9 mouse cellular contexts compared by ENCODE assay signal in the genomic region with DNA sequence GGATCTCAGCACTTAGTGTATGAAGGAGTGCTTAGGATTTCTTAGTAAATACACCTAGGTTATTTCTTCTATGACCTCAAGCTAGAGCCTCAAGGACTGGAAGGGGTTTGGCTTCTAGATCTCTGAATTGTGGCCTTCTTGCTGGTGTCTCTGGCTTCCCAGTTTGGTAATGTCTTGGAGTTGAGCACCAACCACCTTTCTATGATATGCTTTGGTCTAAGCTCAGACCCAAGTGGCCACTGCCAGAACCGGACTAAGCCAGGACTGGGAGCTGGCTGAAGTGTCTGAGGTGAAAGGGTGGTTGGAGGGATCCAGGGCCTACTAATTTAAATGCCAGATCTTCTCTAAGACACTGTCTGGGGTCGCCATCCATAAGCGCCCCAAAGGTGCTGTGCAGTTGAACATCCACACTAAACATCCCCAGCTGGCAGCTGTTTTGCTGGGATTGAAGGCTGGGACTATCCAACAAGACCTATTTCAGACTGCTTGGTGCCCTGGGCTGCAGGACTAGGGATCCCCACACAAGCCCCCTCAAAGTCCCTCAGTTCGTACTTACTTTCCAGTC. TPM values are rescaled to one million over a fixed set of nuclear protein-coding genes. Genes with fewer than 3 reads are reported as not detected.
DNase-seq lines count a peak whose midpoint lies in the region; ATAC-seq and TF ChIP-seq lines count a peak whose summit lies in the region.
"Had no signal": no experiment of that assay in that cellular context is flagged by ENCODE, and none has a peak within 500 bp of the region (broad histone marks: within the 10 kb centered on the region; RNA-seq: fewer than 3 reads in every experiment).

No protein-coding gene starts in this region.

- TF ChIP-seq CTCF in brain, embryonic 14.5 days (IDR thresholded peaks at IDR 0.05; ENCODE audit: borderline replicate concordance, extremely low read depth, insufficient read depth, insufficient read length), result no peak

- no peaks in the 10 kb centered on the region; the same call in none of the 2 replicates for H3K4me1 ChIP-seq in embryonic facial prominence, embryonic 11.5 days (ENCODE audit: control insufficient read depth, insufficient read depth, low read length)
- H3K4me1 ChIP-seq in intestine, embryonic 16.5 days (ENCODE audit: control insufficient read depth, insufficient read depth, low read length), result peaks cover 26% of the 10 kb centered on the region
- H3K4me1 ChIP-seq in midbrain, embryonic 12.5 days, result peaks cover 62% of the 10 kb centered on the region

- H3K27ac ChIP-seq in embryonic facial prominence, embryonic 11.5 days (replicated peaks; ENCODE audit: low read depth, low read length), result no peak overlapping the region
- H3K27ac ChIP-seq in intestine, embryonic 16.5 days (ENCODE audit: low read length), result peak overlapping the region; percentile 99; the same call in 1 of the 2 replicates
- H3K27ac ChIP-seq in midbrain, embryonic 12.5 days (replicated peaks), result no peak overlapping the region; the same call in 1 of the 2 replicates

- H3K9ac ChIP-seq in embryonic facial prominence, embryonic 11.5 days (replicated peaks; ENCODE audit: low read length), result no peak overlapping the region
- H3K9ac ChIP-seq in intestine, embryonic 16.5 days (ENCODE audit: low read depth, low read length), result peak overlapping the region; percentile 70
- H3K9ac ChIP-seq in midbrain, embryonic 12.5 days (replicated peaks), result peak overlapping the region; percentile 44; the same call in 1 of the 2 replicates

- peak; percentile 12 for DNase-seq in brain, embryonic 14.5 days (ENCODE audit: low read depth)
- DNase-seq in embryonic facial prominence, embryonic 11.5 days (ENCODE audit: low spot score), result peak; percentile 7
- DNase-seq in layer of hippocampus, adult 18-20 months (ENCODE audit: low spot score in 2 of 2), result no peak
- DNase-seq in cerebellum, postnatal 10 days, result no peak
- DNase-seq: thymus, adult 2 months had no signal

- peak overlapping the region; percentile 22; the same call in 1 of the 2 replicates for H3K4me2 ChIP-seq in embryonic facial prominence, embryonic 11.5 days (ENCODE audit: low read depth, low read length)
- H3K4me2 ChIP-seq in intestine, embryonic 16.5 days (ENCODE audit: low read depth, low read length), result peak overlapping the region; percentile 94
- peak overlapping the region; percentile 89 for H3K4me2 ChIP-seq in midbrain, embryonic 12.5 days (replicated peaks)

- no peak overlapping the region for H3K4me3 ChIP-seq in embryonic facial prominence, embryonic 11.5 days (ENCODE audit: low read depth, low read length)
- H3K4me3 ChIP-seq in intestine, embryonic 16.5 days (ENCODE audit: low read length), result peak overlapping the region; percentile 89; the same call in 1 of the 2 replicates
- H3K4me3 ChIP-seq in midbrain, embryonic 12.5 days, result peak overlapping the region; percentile 90; the same call in 1 of the 2 replicates
- H3K4me3 ChIP-seq: megakaryocyte, embryonic 14.5 days had no signal

- no peak for TF ChIP-seq POLR2A in brain, embryonic 14.5 days (IDR thresholded peaks at IDR 0.05; ENCODE audit: borderline replicate concordance, extremely low read depth, insufficient read depth, insufficient read length, poor library complexity, severe bottlenecking)

- WGBS in embryonic facial prominence, embryonic 11.5 days, result 27% methylated on average over 4 of the region's 4 CpGs
- 75% methylated on average over 4 of the region's 4 CpGs for WGBS in intestine, embryonic 16.5 days
- 31% methylated on average over 4 of the region's 4 CpGs for WGBS in midbrain, embryonic 12.5 days

- peaks cover 27% of the 10 kb centered on the region for H3K27me3 ChIP-seq in embryonic facial prominence, embryonic 11.5 days (ENCODE audit: control insufficient read depth, insufficient read depth, low read length)
- no peaks in the 10 kb centered on the region for H3K27me3 ChIP-seq in intestine, embryonic 16.5 days (replicated peaks; ENCODE audit: control insufficient read depth, insufficient read depth, low read length)
- peaks cover 42% of the 10 kb centered on the region for H3K27me3 ChIP-seq in midbrain, embryonic 12.5 days

- H3K36me3 ChIP-seq in embryonic facial prominence, embryonic 11.5 days (replicated peaks; ENCODE audit: control insufficient read depth, insufficient read depth, low read depth, low read length), result no peaks in the 10 kb centered on the region
- no peaks in the 10 kb centered on the region for H3K36me3 ChIP-seq in intestine, embryonic 16.5 days (ENCODE audit: control insufficient read depth, insufficient read depth, low read length)
- no peaks in the 10 kb centered on the region for H3K36me3 ChIP-seq in midbrain, embryonic 12.5 days

- no peak for ATAC-seq in embryonic facial prominence, embryonic 11.5 days (replicated peaks; ENCODE audit: insufficient number of reproducible peaks, low FRiP score, low TSS enrichment, low read depth)
- ATAC-seq in intestine, embryonic 16.5 days, result no peak
- ATAC-seq in midbrain, embryonic 12.5 days (ENCODE audit: low FRiP score, low read depth), result no peak
- no peak for ATAC-seq in megakaryocyte progenitor cell, adult 5-6 weeks (replicated peaks; ENCODE audit: poor library complexity)

- no peaks in the 10 kb centered on the region for H3K9me3 ChIP-seq in embryonic facial prominence, embryonic 11.5 days (replicated peaks; ENCODE audit: control insufficient read depth, low read length)
- H3K9me3 ChIP-seq in intestine, embryonic 16.5 days (ENCODE audit: control insufficient read depth, low read length), result no peaks in the 10 kb centered on the region
- H3K9me3 ChIP-seq in midbrain, embryonic 12.5 days, result no peaks in the 10 kb centered on the region

RNA-seq across cellular contexts. Expression of gene Zfp503, which starts 3.0 kb away (rescaled TPM):
- 19.1 and 26.3 TPM in 2 replicates for polyA plus RNA-seq in brain, embryonic 14.5 days (2012; rRNA removed)
- polyA plus RNA-seq in embryonic facial prominence, embryonic 11.5 days (2014; fragmentation: Nextera tagmentation; extraction: Ambion mirVana), result 9.5 and 10.2 TPM in 2 replicates
- 5.1 and 7.2 TPM in 2 replicates for polyA plus RNA-seq in intestine, embryonic 16.5 days (2015; fragmentation: Nextera tagmentation; extraction: Ambion mirVana)
- 19.4 and 22.4 TPM in 2 replicates for polyA plus RNA-seq in midbrain, embryonic 12.5 days (2016; fragmentation: Nextera tagmentation; extraction: Ambion mirVana)
- total RNA-seq in layer of hippocampus, adult 18-20 months (2021), result 1 to 10 TPM; 3.6 to 4.1 TPM
- 0.30 and 0.44 TPM in 2 replicates for total RNA-seq in megakaryocyte progenitor cell, adult 5-6 weeks (2015)
- total RNA-seq in megakaryocyte progenitor cell, adult 5-6 weeks (2017), result 0.03 and 0.12 TPM in 2 replicates

RNA-seq across cellular contexts. Expression of gene Lrmda, which starts 27.1 kb away (rescaled TPM):
- polyA plus RNA-seq in brain, embryonic 14.5 days (2012; rRNA removed), result not detected in 2 replicates
- 0.22 TPM in 1 of 2 replicates, not detected in the other for polyA plus RNA-seq in embryonic facial prominence, embryonic 11.5 days (2014; fragmentation: Nextera tagmentation; extraction: Ambion mirVana)
- polyA plus RNA-seq in intestine, embryonic 16.5 days (2015; fragmentation: Nextera tagmentation; extraction: Ambion mirVana), result 0.53 and 0.81 TPM in 2 replicates
- polyA plus RNA-seq in midbrain, embryonic 12.5 days (2016; fragmentation: Nextera tagmentation; extraction: Ambion mirVana), result 0.52 TPM in 1 of 2 replicates, not detected in the other
- 1 to 10 TPM; 1.1 to 1.3 TPM for total RNA-seq in layer of hippocampus, adult 18-20 months (2021)
- 25.9 and 27.0 TPM in 2 replicates for total RNA-seq in megakaryocyte progenitor cell, adult 5-6 weeks (2015)
- total RNA-seq in megakaryocyte progenitor cell, adult 5-6 weeks (2017), result 14.6 and 20.9 TPM in 2 replicates

Comparison
In these comparisons a context has a peak if more than half of its experiments do, and no peak if none do; other contexts are left out.
1. DNase-seq: peak in brain, embryonic 14.5 days (single experiment) and embryonic facial prominence, embryonic 11.5 days (single experiment); none in layer of hippocampus, adult 18-20 months (0 of 2) and cerebellum, postnatal 10 days (0 of 2).
2. H3K4me2 ChIP-seq: peak in every context shown above with its lines; median percentile 94 in intestine, embryonic 16.5 days; 89 in midbrain, embryonic 12.5 days; 22 in embryonic facial prominence, embryonic 11.5 days.